Mouse (Mus musculus): ENCODE data around the gene Pcp4l1. TPM values are rescaled to one million over a fixed set of nuclear protein-coding genes. Genes with fewer than 3 reads are reported as not detected.

Gene Pcp4l1
- polyA plus RNA-seq, 1 experiment = 326 TPM

DNA sequence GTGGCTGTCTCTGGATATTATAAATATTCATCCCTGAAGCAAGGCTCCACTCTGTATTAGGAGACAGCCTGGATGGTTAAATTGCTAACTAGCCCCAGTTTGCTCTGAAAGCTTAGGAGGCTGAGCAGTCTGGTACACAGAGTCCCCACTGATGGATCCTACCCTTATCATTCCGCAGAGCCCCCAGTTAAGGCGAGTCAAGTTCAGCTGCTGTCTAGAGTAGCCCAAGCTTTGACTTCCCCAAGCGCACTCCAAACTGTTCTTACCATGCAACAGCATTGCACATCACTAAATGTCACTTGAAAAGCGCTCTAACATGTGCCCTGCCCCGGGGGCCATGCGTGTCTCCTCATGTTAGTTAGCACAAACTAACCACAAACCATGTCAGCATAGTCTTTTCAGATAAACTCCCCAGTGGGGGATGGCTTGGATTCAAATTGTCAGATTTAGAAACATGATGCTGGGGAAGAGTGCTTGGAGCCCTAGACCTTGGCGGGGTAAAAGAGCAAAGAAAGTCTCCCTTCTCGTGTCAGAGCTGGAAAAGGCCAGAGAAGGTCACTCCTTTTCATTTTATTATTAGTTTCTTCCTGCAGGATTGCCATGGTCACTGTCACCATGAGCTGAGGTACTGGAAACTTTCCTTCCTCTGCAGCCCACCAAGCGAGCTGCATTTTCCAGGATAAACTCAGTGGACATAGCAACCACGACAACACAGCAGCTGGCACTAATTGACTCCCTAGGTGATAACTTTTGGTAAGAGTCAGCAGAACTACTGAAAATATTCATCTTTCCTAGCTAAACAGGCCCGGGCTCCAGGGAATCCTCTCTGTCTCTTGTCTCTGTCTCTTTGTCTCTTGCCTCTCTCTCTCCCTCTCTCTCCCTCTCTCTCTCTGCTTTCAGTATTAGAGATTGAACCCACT is 1.9 kb downstream of the Pcp4l1 start:
- Histone ChIP-seq H3K27ac (ENCODE audit: insufficient read depth, low read depth, low read length) (peak overlapping the region; percentile 99), H3K4me3 (ENCODE audit: insufficient read depth, low read depth, low read length) (peak overlapping the region; percentile 39), H3K4me1 (ENCODE audit: control insufficient read depth, insufficient read depth, low read length) (peaks cover 16% of the 10 kb centered on the region)
- 25% methylated on average over 11 of the region's 11 CpGs for WGBS
- TF ChIP-seq POLR2A (IDR thresholded peaks at IDR 0.05; ENCODE audit: insufficient read depth, low read depth, low read length) (no peak), CTCF (IDR thresholded peaks at IDR 0.05; ENCODE audit: insufficient read depth, low read depth, low read length) (no peak)

DNA sequence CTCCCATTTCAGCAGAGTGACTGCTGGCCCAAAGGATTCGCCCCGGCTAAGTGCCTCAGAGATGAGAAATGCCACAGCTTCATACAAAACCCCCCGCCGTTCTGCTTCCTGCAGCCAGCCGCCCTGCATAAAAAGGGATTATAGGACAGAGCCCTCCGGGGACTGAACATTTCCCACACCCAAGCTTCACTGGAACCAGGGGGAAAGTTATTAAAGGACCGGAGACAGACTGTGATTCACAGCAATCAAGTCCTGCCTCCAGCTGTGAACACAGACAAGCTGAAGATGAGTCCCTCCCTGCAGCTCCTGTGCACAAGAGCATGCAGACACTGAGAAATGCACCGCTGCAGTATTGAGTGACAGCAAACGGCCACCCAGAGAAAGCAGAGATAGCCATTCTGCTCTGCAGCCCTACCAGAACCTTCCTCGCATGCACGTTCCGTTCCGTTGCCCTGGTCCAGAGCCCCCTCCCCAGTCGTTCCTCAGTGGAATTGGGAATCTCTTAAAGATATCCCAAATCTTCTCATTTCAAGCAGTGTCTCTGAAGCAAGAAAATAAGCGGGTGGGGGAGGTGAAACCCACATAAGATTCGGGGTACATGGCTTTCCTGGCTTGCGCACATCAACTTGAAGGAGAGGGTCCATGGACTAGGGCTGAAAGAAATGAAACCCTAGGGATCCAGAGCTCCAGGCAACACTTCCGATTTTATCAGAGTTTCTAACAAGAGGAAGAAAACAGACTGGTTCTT is 2.8 kb downstream of the Pcp4l1 start:
- Histone ChIP-seq H3K4me1 (ENCODE audit: control insufficient read depth, insufficient read depth, low read length) (peaks cover 20% of the 10 kb centered on the region), H3K4me3 (ENCODE audit: insufficient read depth, low read depth, low read length) (peak overlapping the region; percentile 68), H3K27ac (ENCODE audit: insufficient read depth, low read depth, low read length) (peak overlapping the region; percentile 99)
- TF ChIP-seq CTCF (IDR thresholded peaks at IDR 0.05; ENCODE audit: insufficient read depth, low read depth, low read length) (no peak), POLR2A (IDR thresholded peaks at IDR 0.05; ENCODE audit: insufficient read depth, low read depth, low read length) (no peak)
- WGBS = 4% methylated on average over 18 of the region's 18 CpGs

GRCm38 (mm10) chr1:171192283-171192682 is 3.8 kb downstream of the Pcp4l1 start:
- H3K4me1 ChIP-seq (ENCODE audit: control insufficient read depth, insufficient read depth, low read length) = peaks cover 25% of the 10 kb centered on the region
- TF ChIP-seq CTCF (IDR thresholded peaks at IDR 0.05; ENCODE audit: insufficient read depth, low read depth, low read length) (no peak), POLR2A (IDR thresholded peaks at IDR 0.05; ENCODE audit: insufficient read depth, low read depth, low read length) (no peak)
- peak overlapping the region; percentile 44 for H3K4me3 ChIP-seq (ENCODE audit: insufficient read depth, low read depth, low read length)
- H3K27ac ChIP-seq (ENCODE audit: insufficient read depth, low read depth, low read length) = peak overlapping the region; percentile 88
- WGBS = 30% methylated on average over 10 of the region's 10 CpGs

GRCm38 (mm10) chr1:171190832-171191231 is 5.2 kb downstream of the Pcp4l1 start:
- no peak for TF ChIP-seq CTCF (IDR thresholded peaks at IDR 0.05; ENCODE audit: insufficient read depth, low read depth, low read length)
- no peak for TF ChIP-seq POLR2A (IDR thresholded peaks at IDR 0.05; ENCODE audit: insufficient read depth, low read depth, low read length)
- WGBS = 93% methylated on average over 9 of the region's 9 CpGs
- H3K4me3 ChIP-seq (ENCODE audit: insufficient read depth, low read depth, low read length) = no peak overlapping the region
- peaks cover 34% of the 10 kb centered on the region for H3K4me1 ChIP-seq (ENCODE audit: control insufficient read depth, insufficient read depth, low read length)
- peak overlapping the region; percentile 94 for H3K27ac ChIP-seq (ENCODE audit: insufficient read depth, low read depth, low read length)

DNA sequence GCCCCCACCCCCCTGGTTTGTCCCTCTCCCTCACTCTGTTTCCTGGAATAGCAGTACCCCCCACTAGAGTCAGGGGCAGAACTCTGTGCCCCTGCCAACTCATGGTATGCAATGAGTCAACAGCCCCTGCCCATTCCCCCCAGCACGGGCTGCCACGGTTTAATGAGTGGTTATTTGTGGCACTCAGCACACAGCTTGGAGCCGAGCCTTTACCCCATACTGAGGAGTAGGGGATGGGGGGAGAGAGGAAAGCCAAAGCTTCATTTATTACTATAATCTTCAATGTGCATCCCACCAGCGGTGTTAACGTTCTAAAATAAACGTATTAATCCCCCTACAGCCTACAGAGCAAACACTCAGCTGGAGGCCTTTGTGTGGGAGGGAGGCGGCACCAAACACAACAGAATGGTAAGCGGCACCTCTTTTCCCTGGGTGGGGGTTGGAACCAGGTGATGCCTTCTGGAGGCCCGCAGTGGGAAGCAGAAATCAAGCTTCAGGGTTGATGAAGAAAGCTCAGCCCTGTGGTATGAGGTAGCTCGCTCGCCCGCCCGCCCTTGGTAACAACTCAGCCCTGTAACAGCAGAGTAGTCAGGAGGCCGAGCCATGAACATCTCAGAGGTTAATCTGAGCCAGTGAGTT is 6.5 kb downstream of the Pcp4l1 start:
- Histone ChIP-seq H3K27ac (ENCODE audit: insufficient read depth, low read depth, low read length) (peak overlapping the region; percentile 94), H3K4me3 (ENCODE audit: insufficient read depth, low read depth, low read length) (peak overlapping the region; percentile 9; the same call in 1 of the 2 replicates), H3K4me1 (ENCODE audit: control insufficient read depth, insufficient read depth, low read length) (peaks cover 40% of the 10 kb centered on the region)
- TF ChIP-seq POLR2A (IDR thresholded peaks at IDR 0.05; ENCODE audit: insufficient read depth, low read depth, low read length) = no peak
- TF ChIP-seq CTCF (IDR thresholded peaks at IDR 0.05; ENCODE audit: insufficient read depth, low read depth, low read length) = no peak
- WGBS = 19% methylated on average over 14 of the region's 14 CpGs

GRCm38 (mm10) chr1:171189046-171189445 is 7.0 kb downstream of the Pcp4l1 start:
- TF ChIP-seq CTCF (IDR thresholded peaks at IDR 0.05; ENCODE audit: insufficient read depth, low read depth, low read length) (no peak), POLR2A (IDR thresholded peaks at IDR 0.05; ENCODE audit: insufficient read depth, low read depth, low read length) (no peak)
- H3K4me1 ChIP-seq (ENCODE audit: control insufficient read depth, insufficient read depth, low read length) = peaks cover 40% of the 10 kb centered on the region
- peak overlapping the region; percentile 94 for H3K27ac ChIP-seq (ENCODE audit: insufficient read depth, low read depth, low read length)
- WGBS = 5% methylated on average over 8 of the region's 8 CpGs
- H3K4me3 ChIP-seq (ENCODE audit: insufficient read depth, low read depth, low read length) = peak overlapping the region; percentile 0; the same call in 1 of the 2 replicates

GRCm38 (mm10) chr1:171187851-171188700 is 8.0 kb downstream of the Pcp4l1 start:
- TF ChIP-seq CTCF (IDR thresholded peaks at IDR 0.05; ENCODE audit: insufficient read depth, low read depth, low read length) = no peak
- TF ChIP-seq POLR2A (IDR thresholded peaks at IDR 0.05; ENCODE audit: insufficient read depth, low read depth, low read length) = no peak
- H3K4me1 ChIP-seq (ENCODE audit: control insufficient read depth, insufficient read depth, low read length) = peaks cover 41% of the 10 kb centered on the region
- H3K27ac ChIP-seq (ENCODE audit: insufficient read depth, low read depth, low read length) = peak overlapping the region; percentile 94
- 29% methylated on average over 13 of the region's 13 CpGs for WGBS
- H3K4me3 ChIP-seq (ENCODE audit: insufficient read depth, low read depth, low read length) = no peak overlapping the region

- H3K27ac ChIP-seq (ENCODE audit: insufficient read depth, low read depth, low read length) = peak overlapping the region; percentile 79
- H3K4me1 ChIP-seq (ENCODE audit: control insufficient read depth, insufficient read depth, low read length) = peaks cover 39% of the 10 kb centered on the region
- 35% methylated on average over 8 of the region's 8 CpGs for WGBS
- no peak overlapping the region; the same call in 1 of the 2 replicates for H3K4me3 ChIP-seq (ENCODE audit: insufficient read depth, low read depth, low read length)
- TF ChIP-seq POLR2A (IDR thresholded peaks at IDR 0.05; ENCODE audit: insufficient read depth, low read depth, low read length) (no peak), CTCF (IDR thresholded peaks at IDR 0.05; ENCODE audit: insufficient read depth, low read depth, low read length) (no peak)
Measured at GRCm38 (mm10) chr1:171185655-171186054, 10.4 kb downstream of the Pcp4l1 start.

All from olfactory bulb, adult 2 months (tissue).